Mouse (Mus musculus) thymus, postnatal 10 days (tissue): ENCODE results near the gene Fmo9.

ENCODE experiments used
- DNase-seq, 2 experiments: peaks; one replicate each; pipeline ENCODE4 v3.0.0; 2021; ENCODE audit warnings: low spot score in 2 of 2

The Fmo9 gene

GRCm38 (mm10) chr1:166681745-166682144, at the start of gene Fmo9:
Gene Fmo9 (minus strand): TSS chr1:166681845.
- DNase-seq, result no peak

- no peak for DNase-seq
Measured at GRCm38 (mm10) chr1:166730886-166731285, 49.2 kb upstream of the Fmo9 start.

GRCm38 (mm10) chr1:166730215-166730614, 48.6 kb upstream of the Fmo9 start:
- no peak for DNase-seq

GRCm38 (mm10) chr1:166710861-166711260, 29.2 kb upstream of the Fmo9 start:
- DNase-seq, result no peak

GRCm38 (mm10) chr1:166702270-166702912, 20.7 kb upstream of the Fmo9 start:
- DNase-seq, result no peak

GRCm38 (mm10) chr1:166669264-166669663, 12.4 kb downstream of the Fmo9 start:
- no peak for DNase-seq

- no peak for DNase-seq
Measured at GRCm38 (mm10) chr1:166660800-166661199, 20.8 kb downstream of the Fmo9 start.

GRCm38 (mm10) chr1:166647593-166647992, 34.1 kb downstream of the Fmo9 start, which contains the start of gene Gm4847:
Gene Gm4847 (minus strand): TSS chr1:166647693.
- no peak for DNase-seq
